Mouse (Mus musculus): ENCODE measurements around the gene E2f8.

- TF ChIP-seq ZC3H11A (IDR thresholded peaks at IDR 0.05; ENCODE audit: low read depth, low read length) (no peak), EP300 (IDR thresholded peaks at IDR 0.05; ENCODE audit: low read depth in 1 of 2, low read length in 2 of 2) (no peak), USF1 (IDR thresholded peaks at IDR 0.05; ENCODE audit: low read depth, low read length) (no peak), NRF1 (IDR thresholded peaks at IDR 0.05; ENCODE audit: insufficient read depth, low read depth, low read length, poor library complexity, severe bottlenecking) (no peak), CTCF (IDR thresholded peaks at IDR 0.05 in 2 of 3, conservative IDR thresholded peaks at IDR 0.05 in 1 of 3; ENCODE audit: control insufficient read depth in 1 of 3, insufficient read depth in 1 of 3, low read depth in 2 of 3, low read length in 3 of 3, poor library complexity in 1 of 3, severe bottlenecking in 1 of 3) (no peak), TAL1 (IDR thresholded peaks at IDR 0.05; ENCODE audit: low read length) (no peak), POLR2A (IDR thresholded peaks at IDR 0.05; ENCODE audit: control insufficient read depth in 1 of 2, insufficient read depth in 1 of 2, low read depth in 1 of 2, low read length in 2 of 2, poor library complexity in 1 of 2) (no peak), HCFC1 (IDR thresholded peaks at IDR 0.05; ENCODE audit: low read depth, low read length) (no peak), MAX (IDR thresholded peaks at IDR 0.05; ENCODE audit: low read length) (no peak), MAZ (IDR thresholded peaks at IDR 0.05; ENCODE audit: low read depth, low read length) (no peak), TCF12 (IDR thresholded peaks at IDR 0.05; ENCODE audit: low read depth, low read length) (no peak), JUND (IDR thresholded peaks at IDR 0.05; ENCODE audit: low read depth, low read length) (no peak)
These were observed 10.7 kb downstream of the E2f8 start for GRCm38 (mm10) chr7:48870579-48871180.

Measured in MEL (cell line).